ENCODE assay signal across 34 mouse cellular contexts in the genomic region with DNA sequence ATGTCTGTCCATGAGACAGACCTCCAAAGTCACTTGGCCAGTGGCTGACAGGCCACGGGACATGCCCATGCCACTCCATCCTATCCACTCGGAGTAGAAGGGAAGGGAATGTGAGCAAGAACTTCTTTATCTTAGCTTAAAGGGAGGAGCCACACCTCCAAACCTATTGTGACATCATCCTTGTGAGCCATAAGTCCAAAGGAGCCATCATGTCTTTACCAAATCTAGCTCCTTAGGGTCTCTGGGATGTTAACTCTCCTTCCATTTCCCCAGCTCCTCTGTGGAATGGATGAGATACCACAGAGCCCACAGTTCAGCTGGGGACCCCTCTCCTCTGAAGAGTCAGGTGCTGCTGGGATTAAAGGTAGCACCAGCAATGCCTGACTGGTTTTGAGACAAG. TPM values are rescaled to one million over a fixed set of nuclear protein-coding genes. Genes with fewer than 3 reads are reported as not detected.
DNase-seq lines count a peak whose midpoint lies in the region; ATAC-seq and TF ChIP-seq lines count a peak whose summit lies in the region.
"Had no signal": no experiment of that assay in that cellular context is flagged by ENCODE, and none has a peak within 500 bp of the region (broad histone marks: within the 10 kb centered on the region; RNA-seq: fewer than 3 reads in every experiment).

1700122O11Rik (minus strand) TSS at position 101 of the 400 bp plus-strand sequence.

- ATAC-seq in hindbrain, embryonic 13.5 days (ENCODE audit: low FRiP score): no peak
- ATAC-seq in midbrain, postnatal 0 days (ENCODE audit: low FRiP score): no peak
- no peak for ATAC-seq in embryonic facial prominence, embryonic 12.5 days (ENCODE audit: insufficient number of reproducible peaks, insufficient read depth, low FRiP score, low TSS enrichment)
- no peak for ATAC-seq in limb, embryonic 14.5 days (ENCODE audit: low FRiP score, low read depth)
- ATAC-seq: forebrain, postnatal 0 days; hindbrain, postnatal 0 days; midbrain, embryonic 13.5 days; Patski had no signal

- H3K9me3 ChIP-seq in hindbrain, embryonic 10.5 days: no peaks in the 10 kb centered on the region
- H3K9me3 ChIP-seq in hindbrain, embryonic 13.5 days: no peaks in the 10 kb centered on the region
- no peaks in the 10 kb centered on the region for H3K9me3 ChIP-seq in midbrain, embryonic 10.5 days (replicated peaks)
- no peaks in the 10 kb centered on the region for H3K9me3 ChIP-seq in midbrain, postnatal 0 days (ENCODE audit: low read length)
- no peaks in the 10 kb centered on the region for H3K9me3 ChIP-seq in embryonic facial prominence, embryonic 12.5 days
- H3K9me3 ChIP-seq in limb, embryonic 14.5 days (ENCODE audit: control insufficient read depth, low read length): no peaks in the 10 kb centered on the region
- H3K9me3 ChIP-seq: heart, embryonic 15.5 days; liver, embryonic 15.5 days; midbrain, embryonic 13.5 days; neural tube, embryonic 12.5 days had no signal

- H3K4me3 ChIP-seq in hindbrain, embryonic 10.5 days: no peak within 1 kb of the TSS
- no peak within 1 kb of the TSS for H3K4me3 ChIP-seq in hindbrain, embryonic 13.5 days
- H3K4me3 ChIP-seq in midbrain, embryonic 10.5 days: no peak within 1 kb of the TSS
- no peak within 1 kb of the TSS for H3K4me3 ChIP-seq in midbrain, postnatal 0 days (ENCODE audit: low read depth, low read length)
- no peak within 1 kb of the TSS for H3K4me3 ChIP-seq in embryonic facial prominence, embryonic 12.5 days
- H3K4me3 ChIP-seq in limb, embryonic 14.5 days (replicated peaks; ENCODE audit: low read length): no peak within 1 kb of the TSS
- H3K4me3 ChIP-seq: layer of hippocampus, adult 2 months; midbrain, embryonic 13.5 days; neural tube, embryonic 12.5 days had no signal

- H3K27me3 ChIP-seq in hindbrain, embryonic 10.5 days (ENCODE audit: insufficient read depth, poor library complexity, severe bottlenecking): peaks cover 40% of the 10 kb centered on the region
- peaks cover 69% of the 10 kb centered on the region for H3K27me3 ChIP-seq in hindbrain, embryonic 13.5 days
- H3K27me3 ChIP-seq in midbrain, embryonic 10.5 days (ENCODE audit: low read depth, poor library complexity, severe bottlenecking): peaks cover 51% of the 10 kb centered on the region
- H3K27me3 ChIP-seq in midbrain, postnatal 0 days (ENCODE audit: insufficient read depth, low read length): peaks cover 21% of the 10 kb centered on the region; the same call in 1 of the 2 replicates
- H3K27me3 ChIP-seq in embryonic facial prominence, embryonic 12.5 days: no peaks in the 10 kb centered on the region
- H3K27me3 ChIP-seq in limb, embryonic 14.5 days (ENCODE audit: control insufficient read depth, insufficient read depth, low read length): no peaks in the 10 kb centered on the region
- H3K27me3 ChIP-seq: Patski had no signal

- 91% methylated on average over 2 of the region's 2 CpGs for WGBS in hindbrain, embryonic 10.5 days
- WGBS in hindbrain, embryonic 13.5 days: 92% methylated on average over 2 of the region's 2 CpGs
- 93% methylated on average over 2 of the region's 2 CpGs for WGBS in midbrain, embryonic 10.5 days
- 97% methylated on average over 2 of the region's 2 CpGs for WGBS in midbrain, postnatal 0 days
- WGBS in embryonic facial prominence, embryonic 12.5 days: 88% methylated on average over 2 of the region's 2 CpGs
- WGBS in limb, embryonic 14.5 days: 91% methylated on average over 2 of the region's 2 CpGs

- TF ChIP-seq CTCF in midbrain, postnatal 0 days (IDR thresholded peaks at IDR 0.05): no peak

- no peaks in the 10 kb centered on the region for H3K36me3 ChIP-seq in hindbrain, embryonic 10.5 days
- no peaks in the 10 kb centered on the region for H3K36me3 ChIP-seq in hindbrain, embryonic 13.5 days
- no peaks in the 10 kb centered on the region for H3K36me3 ChIP-seq in midbrain, embryonic 10.5 days
- no peaks in the 10 kb centered on the region for H3K36me3 ChIP-seq in midbrain, postnatal 0 days (ENCODE audit: insufficient read depth, low read length)
- H3K36me3 ChIP-seq in embryonic facial prominence, embryonic 12.5 days: no peaks in the 10 kb centered on the region
- no peaks in the 10 kb centered on the region for H3K36me3 ChIP-seq in limb, embryonic 14.5 days (ENCODE audit: control insufficient read depth, insufficient read depth, low read length)
- H3K36me3 ChIP-seq: G1E; heart, embryonic 15.5 days; liver, embryonic 15.5 days; midbrain, embryonic 13.5 days; neural tube, embryonic 12.5 days had no signal

- H3K4me1 ChIP-seq in hindbrain, embryonic 10.5 days (replicated peaks): peaks cover 50% of the 10 kb centered on the region
- peaks cover 21% of the 10 kb centered on the region for H3K4me1 ChIP-seq in hindbrain, embryonic 13.5 days (replicated peaks)
- peaks cover 41% of the 10 kb centered on the region for H3K4me1 ChIP-seq in midbrain, embryonic 10.5 days
- H3K4me1 ChIP-seq in midbrain, postnatal 0 days (ENCODE audit: insufficient read depth, low read length): no peaks in the 10 kb centered on the region; the same call in 1 of the 2 replicates
- H3K4me1 ChIP-seq in embryonic facial prominence, embryonic 12.5 days: peaks cover 28% of the 10 kb centered on the region
- H3K4me1 ChIP-seq in limb, embryonic 14.5 days (ENCODE audit: control insufficient read depth, insufficient read depth, low read length): peaks cover 26% of the 10 kb centered on the region

- H3K9ac ChIP-seq in hindbrain, embryonic 13.5 days: no peak within 1 kb of the TSS
- H3K9ac ChIP-seq in midbrain, postnatal 0 days (replicated peaks; ENCODE audit: low read length, poor library complexity, severe bottlenecking): no peak within 1 kb of the TSS
- H3K9ac ChIP-seq in embryonic facial prominence, embryonic 12.5 days: no peak within 1 kb of the TSS
- H3K9ac ChIP-seq in limb, embryonic 14.5 days (ENCODE audit: low read depth, low read length, severe bottlenecking): no peak within 1 kb of the TSS
- H3K9ac ChIP-seq: forebrain, postnatal 0 days; liver, embryonic 15.5 days; midbrain, embryonic 13.5 days; neural tube, embryonic 12.5 days had no signal

- no peak within 1 kb of the TSS for H3K4me2 ChIP-seq in hindbrain, embryonic 13.5 days
- no peak within 1 kb of the TSS for H3K4me2 ChIP-seq in midbrain, postnatal 0 days (ENCODE audit: low read depth, low read length, poor library complexity, severe bottlenecking)
- 0 out of 2 replicates have a peak within 1 kb of the TSS, but pooled peaks have one; percentile 41 for H3K4me2 ChIP-seq in embryonic facial prominence, embryonic 12.5 days (replicated peaks)
- H3K4me2 ChIP-seq in limb, embryonic 14.5 days (replicated peaks; ENCODE audit: low read depth, low read length, severe bottlenecking): no peak within 1 kb of the TSS

- peak within 1 kb of the TSS; percentile 80; the same call in 1 of the 2 replicates for H3K27ac ChIP-seq in hindbrain, embryonic 10.5 days
- H3K27ac ChIP-seq in hindbrain, embryonic 13.5 days: no peak within 1 kb of the TSS
- H3K27ac ChIP-seq in midbrain, embryonic 10.5 days (replicated peaks): peak within 1 kb of the TSS; percentile 69; the same call in 1 of the 2 replicates
- H3K27ac ChIP-seq in midbrain, postnatal 0 days (ENCODE audit: low read depth, low read length): no peak within 1 kb of the TSS
- peak within 1 kb of the TSS; percentile 58; the same call in 1 of the 2 replicates for H3K27ac ChIP-seq in embryonic facial prominence, embryonic 12.5 days
- H3K27ac ChIP-seq in limb, embryonic 14.5 days (replicated peaks; ENCODE audit: low read depth, low read length): peak within 1 kb of the TSS; percentile 49; the same call in 1 of the 2 replicates
- H3K27ac ChIP-seq: hindbrain, postnatal 0 days; layer of hippocampus, adult 2 months; midbrain, embryonic 13.5 days; neural tube, embryonic 12.5 days had no signal

- no peak for TF ChIP-seq POLR2A in limb, embryonic 14.5 days (IDR thresholded peaks at IDR 0.05; ENCODE audit: borderline replicate concordance, extremely low read depth, insufficient read depth, insufficient read length)

- DNase-seq in hindbrain, embryonic 10.5 days (ENCODE audit: low spot score): no peak
- no peak for DNase-seq in midbrain, embryonic 10.5 days (ENCODE audit: low spot score)
- DNase-seq in midbrain, postnatal 0 days (ENCODE audit: low spot score): no peak
- no peak for DNase-seq in limb, embryonic 14.5 days (ENCODE audit: low spot score)
- DNase-seq in adrenal gland, adult (ENCODE audit: inconsistent age in 2 of 2, low spot score in 1 of 2): no peak
- no peak for DNase-seq in adrenal gland, postnatal 10 days
- DNase-seq: adrenal gland, adult 2 months; cerebellum, adult 11-12 months; cerebellum, postnatal 14 days; forebrain, postnatal 0 days; gastrocnemius, postnatal 25 days; heart, adult 18-20 months; heart, postnatal 36 days; kidney, adult 18-20 months; kidney, postnatal 14 days; liver; lung, postnatal 14 days; retina, postnatal 1 day; right cerebral cortex, postnatal 25 days; thymus, adult 2 months; thymus, postnatal 4 days had no signal

RNA-seq across cellular contexts. Expression of gene 1700122O11Rik, which starts in this region (rescaled TPM):
- polyA plus RNA-seq in hindbrain, embryonic 10.5 days (2016; fragmentation: Nextera tagmentation; extraction: Ambion mirVana): not detected in 2 replicates
- not detected in 2 replicates for polyA plus RNA-seq in hindbrain, embryonic 13.5 days (2015; fragmentation: Nextera tagmentation; extraction: Ambion mirVana)
- not detected in 2 replicates for polyA plus RNA-seq in midbrain, embryonic 10.5 days (2016; fragmentation: Nextera tagmentation; extraction: Ambion mirVana)
- total RNA-seq in midbrain, postnatal 0 days (2014; rRNA removed): not detected in 2 replicates
- polyA plus RNA-seq in midbrain, postnatal 0 days (2015; fragmentation: Nextera tagmentation; extraction: Ambion mirVana): not detected in 2 replicates
- polyA plus RNA-seq in embryonic facial prominence, embryonic 12.5 days (2016; fragmentation: Nextera tagmentation; extraction: Ambion mirVana): not detected in 2 replicates
- polyA plus RNA-seq in limb, embryonic 14.5 days (2012; rRNA removed): not detected in 2 replicates
- polyA plus RNA-seq in limb, embryonic 14.5 days (2014; fragmentation: Nextera tagmentation; extraction: Ambion mirVana): not detected in 2 replicates
- total RNA-seq in adrenal gland, postnatal 10 days (2021): not detected
- total RNA-seq: adrenal gland, adult 2 months; forebrain, postnatal 0 days; G1E; gastrocnemius, postnatal 25 days; heart, adult 18-20 months; heart, postnatal 36 days; hindbrain, postnatal 0 days; layer of hippocampus, adult 2 months; layer of hippocampus, postnatal 25 days; megakaryocyte, adult 5-6 weeks had no signal
- polyA plus RNA-seq: adrenal gland, adult 2 months; forebrain, postnatal 0 days; G1E; heart, embryonic 15.5 days; hindbrain, postnatal 0 days; liver, embryonic 15.5 days; midbrain, embryonic 13.5 days; neural tube, embryonic 12.5 days; Patski; spleen, adult 2 months; thymus, adult 2 months had no signal

Comparison
In these comparisons a context has a peak if more than half of its experiments do, and no peak if none do; other contexts are left out.
1. H3K27ac ChIP-seq: peak in hindbrain, embryonic 10.5 days (single experiment), midbrain, embryonic 10.5 days (single experiment), embryonic facial prominence, embryonic 12.5 days (single experiment) and limb, embryonic 14.5 days (single experiment); none in hindbrain, embryonic 13.5 days (single experiment) and midbrain, postnatal 0 days (single experiment).